Mouse (Mus musculus) layer of hippocampus, adult 2 months (tissue): Measurements from ENCODE around the gene Nicn1. TPM values are rescaled to one million over a fixed set of nuclear protein-coding genes. Genes with fewer than 3 reads are reported as not detected.

Source experiments
- DNase-seq, 2 experiments: peaks; one replicate each; pipeline ENCODE4 v3.0.0; 2022; ENCODE audit warnings: low spot score in 2 of 2
- H3K27ac ChIP-seq: fragments of 200-600 bp; 2 replicates; pipeline ENCODE4 v1.8.1; 2022
- H3K4me3 ChIP-seq: fragments of 200-600 bp; 2 replicates; pipeline ENCODE4 v1.8.1; 2022; ENCODE audit warnings: mild to moderate bottlenecking
- CTCF ChIP-seq: fragments of 200-600 bp; conservative IDR thresholded peaks from 2 replicates; pipeline ENCODE4 v1.8.1; 2022; ENCODE audit warnings: antibody characterized with exemption, mild to moderate bottlenecking, moderate library complexity
- total RNA-seq, 2 experiments: library from RNA; stranded (reverse); gene quantifications; 2 replicates each; pipeline ENCODE4 v1.2.3; 2021

The Nicn1 gene
- total RNA-seq, 2 experiments from 2014 or later, result 109 to 114 TPM

GRCm38 (mm10) chr9:108289347-108289746, 882 bp upstream of the Nicn1 start:
- TF ChIP-seq CTCF, result no peak
- H3K27ac ChIP-seq, result no peak overlapping the region
- no peak overlapping the region for H3K4me3 ChIP-seq
- DNase-seq, result no peak

- H3K27ac ChIP-seq, result peak overlapping the region; percentile 91
- peak overlapping the region; percentile 76 for H3K4me3 ChIP-seq
- TF ChIP-seq CTCF, result no peak
- no peak for DNase-seq
Observed at GRCm38 (mm10) chr9:108290773-108291172, 544 bp downstream of the Nicn1 start.

- Histone ChIP-seq H3K4me3 (peak within 1 kb of the TSS; percentile 49), H3K27ac (peak within 1 kb of the TSS; percentile 77)
- DNase-seq, result no peak
- no peak for TF ChIP-seq CTCF
Observed at GRCm38 (mm10) chr9:108296453-108297355, 6.5 kb downstream of the Nicn1 start, which contains the start of gene Amt. Amt (plus strand) TSS chr9:108296853.

- no peak for TF ChIP-seq CTCF
- Histone ChIP-seq H3K27ac (no peak overlapping the region), H3K4me3 (no peak overlapping the region)
- no peak for DNase-seq
Observed at GRCm38 (mm10) chr9:108301853-108302252, 11.6 kb downstream of the Nicn1 start.

- no peak for TF ChIP-seq CTCF
- no peak for DNase-seq
- Histone ChIP-seq H3K4me3 (peak overlapping the region; percentile 95), H3K27ac (peak overlapping the region; percentile 90; the same call in 1 of the 2 replicates)
Observed at GRCm38 (mm10) chr9:108304716-108305115, 14.5 kb downstream of the Nicn1 start.

- TF ChIP-seq CTCF, result no peak
- Histone ChIP-seq H3K4me3 (peak overlapping the region; percentile 95), H3K27ac (peak overlapping the region; percentile 90)
- DNase-seq, result peak in 1 of 2 experiments; percentile 15
Observed at GRCm38 (mm10) chr9:108305170-108305569, 14.9 kb downstream of the Nicn1 start.

GRCm38 (mm10) chr9:108305629-108306520, 15.6 kb downstream of the Nicn1 start, which contains the start of the genes Rhoa and Tcta:
Rhoa (plus strand) TSS chr9:108306129.
Tcta (minus strand) TSS chr9:108306160.
- no peak for TF ChIP-seq CTCF
- Histone ChIP-seq H3K27ac (peak within 1 kb of the TSS; percentile 99), H3K4me3 (peak within 1 kb of the TSS; percentile 96)
- DNase-seq, result peak; percentile 97 to 100

- peak overlapping the region; percentile 96 for H3K4me3 ChIP-seq
- TF ChIP-seq CTCF, result no peak
- DNase-seq, result peak; percentile 23 to 58
- peak overlapping the region; percentile 99 for H3K27ac ChIP-seq
Observed at GRCm38 (mm10) chr9:108306571-108306980, 16.3 kb downstream of the Nicn1 start.

- peak overlapping the region; percentile 96 for H3K4me3 ChIP-seq
- no peak for DNase-seq
- peak overlapping the region; percentile 99 for H3K27ac ChIP-seq
- TF ChIP-seq CTCF, result no peak
Observed at GRCm38 (mm10) chr9:108307021-108307807, 17.0 kb downstream of the Nicn1 start.

GRCm38 (mm10) chr9:108308141-108308540, 17.9 kb downstream of the Nicn1 start:
- DNase-seq, result no peak
- TF ChIP-seq CTCF, result no peak

GRCm38 (mm10) chr9:108317572-108317971, 27.3 kb downstream of the Nicn1 start:
- H3K4me3 ChIP-seq, result no peak overlapping the region

More at GRCm38 (mm10) chr9:108308141-108308540, 17.9 kb downstream of the Nicn1 start:
- Histone ChIP-seq H3K27ac (0 out of 2 replicates have a peak overlapping the region, but pooled peaks have one; percentile 18), H3K4me3 (peak overlapping the region; percentile 96; the same call in 1 of the 2 replicates)

GRCm38 (mm10) chr9:108318462-108318861, 28.2 kb downstream of the Nicn1 start:
- DNase-seq, result no peak
- H3K27ac ChIP-seq, result no peak overlapping the region
- no peak overlapping the region for H3K4me3 ChIP-seq
- no peak for TF ChIP-seq CTCF

More at GRCm38 (mm10) chr9:108317572-108317971, 27.3 kb downstream of the Nicn1 start:
- TF ChIP-seq CTCF, result peak; percentile 59
- no peak for DNase-seq
- H3K27ac ChIP-seq, result no peak overlapping the region
